Mouse (Mus musculus): ENCODE results near the gene Ctnnbip1.

DNA sequence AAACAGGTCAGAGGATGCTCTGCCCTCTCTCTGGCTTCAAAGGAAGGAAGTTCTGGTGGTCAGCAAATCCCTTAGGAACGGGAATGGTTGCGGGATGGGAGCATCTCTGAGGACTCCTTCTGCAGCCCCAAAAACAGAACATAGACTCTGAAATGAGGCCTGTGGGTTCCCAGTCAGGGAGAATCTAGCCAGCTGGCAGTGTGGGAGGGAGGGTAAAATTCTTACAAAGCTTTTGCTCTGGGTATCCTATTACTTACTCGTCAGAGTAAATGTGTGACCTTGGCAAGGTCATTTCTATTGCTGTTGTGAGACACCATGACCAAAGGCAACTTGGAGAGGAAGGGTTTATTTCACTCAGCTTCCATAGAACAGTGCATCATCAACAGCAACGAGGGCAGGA, 43.4 kb downstream of the Ctnnbip1 start:
- TF ChIP-seq CTCF (IDR thresholded peaks at IDR 0.05; ENCODE audit: insufficient read depth, low read depth, low read length), result no peak
- TF ChIP-seq POLR2A (IDR thresholded peaks at IDR 0.05; ENCODE audit: insufficient read depth, low read depth, low read length), result no peak
